Mouse (Mus musculus) kidney, embryonic 14.5 days (tissue): ENCODE results near the gene Ppbp. TPM values are rescaled to one million over a fixed set of nuclear protein-coding genes. Genes with fewer than 3 reads are reported as not detected.

Source experiments
- ATAC-seq: fragments of 200-750 bp; cut with Nextera tagmentation; 2 replicates; pipeline ENCODE4 v1.8.0; 2017; ENCODE audit warnings: moderate number of reproducible peaks, mild to moderate bottlenecking, moderate TSS enrichment, moderate library complexity; ENCODE audit not compliant: low FRiP score, low TSS enrichment
- H3K27ac ChIP-seq: fragments of 300-500 bp; sonication (generic); 2 replicates; pipeline ENCODE4 v1.5.1; 2014; ENCODE audit warnings: low read depth, mild to moderate bottlenecking, low read length, moderate library complexity, mixed read lengths
- H3K27me3 ChIP-seq: fragments of 300-500 bp; sonication (generic); 2 replicates; pipeline ENCODE4 v1.6.1; 2014; ENCODE audit warnings: mild to moderate bottlenecking, low read length; ENCODE audit not compliant: control insufficient read depth, insufficient read depth
- H3K36me3 ChIP-seq: fragments of 300-500 bp; sonication (generic); 2 replicates; pipeline ENCODE4 v1.6.1; 2014; ENCODE audit warnings: low read length, mixed read lengths; ENCODE audit not compliant: control insufficient read depth, insufficient read depth
- H3K4me1 ChIP-seq: fragments of 300-500 bp; sonication (generic); 2 replicates; pipeline ENCODE4 v1.6.1; 2014; ENCODE audit warnings: low read length, mixed read lengths; ENCODE audit not compliant: control insufficient read depth, insufficient read depth
- H3K4me2 ChIP-seq: fragments of 300-500 bp; sonication (generic); replicated peaks from 2 replicates; pipeline ENCODE4 v1.6.1; 2014; ENCODE audit warnings: low read depth, mild to moderate bottlenecking, low read length
- H3K4me3 ChIP-seq: fragments of 300-500 bp; sonication (generic); 2 replicates; pipeline ENCODE4 v1.5.1; 2014; ENCODE audit warnings: mild to moderate bottlenecking, low read length
- H3K9ac ChIP-seq: fragments of 300-500 bp; sonication (generic); 2 replicates; pipeline ENCODE4 v1.6.1; 2014; ENCODE audit warnings: low read depth, mild to moderate bottlenecking, low read length, moderate library complexity
- H3K9me3 ChIP-seq: fragments of 300-500 bp; sonication (generic); 2 replicates; pipeline ENCODE4 v1.6.1; 2016; ENCODE audit warnings: low read length; ENCODE audit not compliant: control insufficient read depth
- WGBS: fragments of 180-500 bp; shearing (Covaris S2); extraction: QIAGEN DNeasy Blood & Tissue Kit; methylation state at CpG from one replicate; pipeline ENCODE4 v1.1.7; 2014; 5-methylcytosine and 5-hydroxymethylcytosine counted together
- polyA plus RNA-seq: library from polyadenylated mRNA; unstranded; fragments of >200 nt; fragmentation: Nextera tagmentation; extraction: Ambion mirVana; gene quantifications from 2 replicates; pipeline ENCODE4 v1.2.1, GENCODE M21; 2014

Gene Ppbp
- polyA plus RNA-seq: 1.9 and 3.4 TPM in 2 replicates

DNA sequence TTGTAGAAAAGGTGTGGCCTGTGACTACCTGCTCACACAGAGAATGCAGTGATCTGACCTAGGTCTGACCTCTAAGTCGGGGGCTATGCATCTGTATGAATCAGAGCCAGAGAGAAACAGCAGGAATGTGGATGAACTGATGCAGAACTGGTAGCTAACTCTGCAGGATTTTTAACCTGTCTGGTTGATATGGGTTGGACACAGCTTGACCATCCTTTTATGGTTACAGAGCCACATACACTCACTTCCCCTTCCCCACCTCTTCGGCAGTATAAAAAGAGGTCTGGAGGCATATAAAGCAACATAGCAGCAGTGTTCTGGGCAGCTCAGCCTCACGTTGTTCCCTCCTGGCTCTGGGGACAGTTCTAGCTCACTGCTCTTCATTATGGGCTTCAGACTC is at the start of gene Ppbp:
Gene Ppbp, plus strand, starts transcription at position 301 of the 400 bp plus-strand sequence.
- no peaks in the 10 kb centered on the region for H3K36me3 ChIP-seq
- H3K27ac ChIP-seq: no peak within 1 kb of the TSS
- no peak for ATAC-seq
- H3K9me3 ChIP-seq: no peaks in the 10 kb centered on the region
- WGBS: 50% methylated on average over 3 of the region's 3 CpGs
- no peak within 1 kb of the TSS for H3K4me2 ChIP-seq
- H3K4me3 ChIP-seq: no peak within 1 kb of the TSS
- no peaks in the 10 kb centered on the region for H3K27me3 ChIP-seq
- no peaks in the 10 kb centered on the region for H3K4me1 ChIP-seq
- no peak within 1 kb of the TSS for H3K9ac ChIP-seq

DNA sequence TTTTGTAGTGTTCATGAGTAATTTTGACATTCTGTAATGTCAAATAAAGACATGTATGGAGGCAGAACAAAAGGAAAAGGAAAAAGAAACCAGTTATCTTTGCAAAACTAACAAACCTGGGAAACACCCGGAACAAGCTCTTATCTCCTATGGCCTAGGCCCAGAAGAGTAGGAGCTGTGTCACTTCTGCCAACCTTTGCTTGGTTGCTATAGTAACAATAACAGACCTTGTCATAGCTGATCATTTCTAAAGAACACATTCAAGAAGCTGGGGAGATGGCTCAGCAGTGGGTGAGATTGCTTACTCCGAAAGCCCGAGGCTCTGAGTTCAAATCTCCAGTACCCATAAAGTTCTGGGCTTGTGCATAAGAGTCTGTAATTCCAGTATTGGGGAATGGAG is 45.7 kb upstream of the Ppbp start:
- 94% methylated on average over 3 of the region's 3 CpGs for WGBS
- Histone ChIP-seq H3K27me3 (no peaks in the 10 kb centered on the region), H3K9ac (no peak overlapping the region), H3K4me1 (no peaks in the 10 kb centered on the region), H3K36me3 (no peaks in the 10 kb centered on the region), H3K4me3 (no peak overlapping the region), H3K4me2 (no peak overlapping the region), H3K27ac (no peak overlapping the region), H3K9me3 (no peaks in the 10 kb centered on the region)
- no peak for ATAC-seq

DNA sequence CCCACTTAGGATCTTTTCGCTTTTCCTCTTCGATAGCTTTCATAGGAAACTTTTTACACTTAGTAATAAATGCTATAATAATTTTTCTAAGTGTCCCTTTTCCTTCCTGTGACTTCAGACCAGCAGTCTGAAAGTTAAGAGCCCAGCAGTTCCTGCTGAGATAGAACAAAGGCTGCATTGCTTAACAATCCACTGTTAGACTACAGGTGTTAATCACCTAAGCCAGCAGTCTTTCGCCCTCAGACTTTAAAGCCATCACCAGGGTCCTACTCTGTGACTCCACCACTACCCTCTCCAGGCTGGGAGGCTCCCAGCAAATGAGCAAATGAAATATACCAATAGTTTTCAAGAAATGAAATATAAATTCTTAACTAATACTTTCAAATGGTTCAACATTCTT is 40.1 kb upstream of the Ppbp start:
- Histone ChIP-seq H3K4me2 (no peak overlapping the region), H3K4me1 (no peaks in the 10 kb centered on the region), H3K9ac (no peak overlapping the region), H3K27ac (no peak overlapping the region), H3K4me3 (no peak overlapping the region), H3K36me3 (no peaks in the 10 kb centered on the region), H3K27me3 (no peaks in the 10 kb centered on the region), H3K9me3 (no peaks in the 10 kb centered on the region)
- ATAC-seq: no peak
- 38% methylated on average over 3 of the region's 3 CpGs for WGBS

DNA sequence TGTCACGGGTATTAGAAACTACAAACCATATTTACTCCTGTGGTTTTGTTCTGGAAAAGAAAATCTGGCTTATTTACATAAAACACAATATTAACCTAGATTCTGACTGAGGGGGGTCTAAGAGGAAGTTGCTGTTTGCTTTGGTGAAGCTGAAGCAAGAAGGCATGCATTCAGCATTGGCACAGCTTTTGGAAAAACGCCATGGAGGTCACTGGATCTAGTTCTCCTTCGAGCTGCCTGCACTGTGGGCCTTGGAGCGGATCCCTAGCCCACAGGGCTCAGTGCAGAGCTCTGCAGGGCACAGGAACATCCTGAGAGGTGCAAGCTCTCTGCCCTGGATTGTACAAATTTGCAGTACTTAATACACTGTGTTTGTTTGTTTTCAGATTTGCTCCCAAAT is 36.8 kb upstream of the Ppbp start:
- Histone ChIP-seq H3K4me3 (no peak overlapping the region), H3K4me2 (no peak overlapping the region), H3K9me3 (no peaks in the 10 kb centered on the region), H3K27ac (no peak overlapping the region), H3K4me1 (no peaks in the 10 kb centered on the region), H3K27me3 (no peaks in the 10 kb centered on the region), H3K36me3 (no peaks in the 10 kb centered on the region), H3K9ac (no peak overlapping the region)
- WGBS: 68% methylated on average over 4 of the region's 4 CpGs
- no peak for ATAC-seq

DNA sequence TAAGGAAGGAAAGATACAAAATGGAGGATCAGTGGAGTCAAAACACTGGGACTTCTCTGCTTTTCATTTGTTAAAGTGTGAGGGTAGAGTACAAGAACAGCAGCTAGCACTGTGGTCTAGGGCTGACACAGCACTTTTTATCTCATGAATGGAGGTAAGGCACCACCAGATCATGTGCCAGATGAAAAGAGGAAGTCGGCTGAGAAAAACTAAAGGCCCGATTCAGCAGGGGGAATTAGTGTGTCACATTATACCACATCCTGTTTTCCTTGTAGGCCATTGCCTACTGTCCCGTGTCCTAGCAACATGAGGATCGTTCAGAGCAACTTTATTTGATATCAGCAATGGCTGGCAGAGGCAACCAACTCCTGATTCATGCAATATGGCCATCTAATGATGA is 26.3 kb upstream of the Ppbp start:
- Histone ChIP-seq H3K36me3 (no peaks in the 10 kb centered on the region), H3K9me3 (no peaks in the 10 kb centered on the region), H3K9ac (no peak overlapping the region), H3K4me2 (no peak overlapping the region), H3K4me1 (no peaks in the 10 kb centered on the region), H3K27ac (no peak overlapping the region), H3K27me3 (no peaks in the 10 kb centered on the region), H3K4me3 (no peak overlapping the region)
- 48% methylated on average over 4 of the region's 4 CpGs for WGBS
- ATAC-seq: no peak

DNA sequence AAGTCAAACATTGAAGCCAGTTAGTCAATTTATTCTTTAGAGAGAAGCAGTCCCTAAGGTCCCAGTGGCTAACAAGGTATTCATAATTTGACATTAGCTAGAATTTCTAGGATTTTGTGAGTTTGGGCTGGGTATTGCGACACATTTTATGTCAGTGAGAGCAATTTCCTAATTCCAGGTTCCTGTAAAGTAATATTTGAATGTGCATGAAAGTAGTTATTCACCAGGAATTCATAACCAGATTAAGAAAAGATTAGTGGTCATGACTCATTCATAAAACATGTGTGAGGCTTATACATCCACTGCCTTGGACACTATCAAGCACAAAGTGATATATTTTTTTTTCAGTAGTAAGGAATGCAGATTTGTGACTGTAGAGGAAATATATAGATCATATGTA is 14.4 kb upstream of the Ppbp start:
- no peak overlapping the region for H3K4me2 ChIP-seq
- WGBS: 92% methylated on average over 1 of the region's 1 CpGs
- H3K27me3 ChIP-seq: 0 out of 2 replicates have a peak, but pooled peaks cover 2% of the 10 kb centered on the region
- no peak overlapping the region for H3K4me3 ChIP-seq
- ATAC-seq: no peak
- no peak overlapping the region for H3K9ac ChIP-seq
- H3K4me1 ChIP-seq: 0 out of 2 replicates have a peak, but pooled peaks cover 3% of the 10 kb centered on the region
- no peaks in the 10 kb centered on the region for H3K9me3 ChIP-seq
- H3K27ac ChIP-seq: no peak overlapping the region
- no peaks in the 10 kb centered on the region for H3K36me3 ChIP-seq

DNA sequence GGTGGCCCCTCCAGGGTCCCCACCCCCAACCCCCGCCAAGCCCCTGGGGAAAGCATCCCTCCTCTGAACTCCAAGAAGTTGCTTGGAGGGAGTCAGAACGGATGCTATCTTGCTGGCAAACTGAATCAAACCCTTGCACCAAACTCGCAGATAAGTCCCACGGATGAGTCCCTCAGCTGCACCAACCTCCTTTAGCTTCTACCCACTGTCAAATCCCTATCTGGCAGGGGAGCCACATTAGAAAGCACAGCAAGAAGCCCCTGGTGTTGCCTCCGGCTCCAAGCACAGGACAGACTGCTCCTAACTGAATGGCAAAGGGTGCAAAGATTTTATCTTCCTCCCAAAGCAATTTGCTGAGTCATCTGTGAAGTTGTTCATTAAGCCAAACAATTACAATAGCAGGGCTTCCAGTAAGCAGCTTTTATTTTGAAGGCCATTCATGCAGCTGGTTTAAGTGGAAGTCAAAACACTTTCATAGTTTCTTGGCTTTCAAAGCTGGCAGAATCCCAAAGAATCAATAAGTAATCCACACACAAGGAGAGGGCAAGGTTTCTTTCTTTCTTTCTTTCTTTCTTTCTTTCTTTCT is 10.2 kb upstream of the Ppbp start:
- Histone ChIP-seq H3K4me3 (no peak overlapping the region), H3K4me1 (0 out of 2 replicates have a peak, but pooled peaks cover 3% of the 10 kb centered on the region), H3K4me2 (no peak overlapping the region), H3K27me3 (peaks cover 11% of the 10 kb centered on the region), H3K9ac (no peak overlapping the region), H3K27ac (no peak overlapping the region), H3K9me3 (no peaks in the 10 kb centered on the region), H3K36me3 (no peaks in the 10 kb centered on the region)
- no peak for ATAC-seq
- WGBS: 47% methylated on average over 5 of the region's 5 CpGs

DNA sequence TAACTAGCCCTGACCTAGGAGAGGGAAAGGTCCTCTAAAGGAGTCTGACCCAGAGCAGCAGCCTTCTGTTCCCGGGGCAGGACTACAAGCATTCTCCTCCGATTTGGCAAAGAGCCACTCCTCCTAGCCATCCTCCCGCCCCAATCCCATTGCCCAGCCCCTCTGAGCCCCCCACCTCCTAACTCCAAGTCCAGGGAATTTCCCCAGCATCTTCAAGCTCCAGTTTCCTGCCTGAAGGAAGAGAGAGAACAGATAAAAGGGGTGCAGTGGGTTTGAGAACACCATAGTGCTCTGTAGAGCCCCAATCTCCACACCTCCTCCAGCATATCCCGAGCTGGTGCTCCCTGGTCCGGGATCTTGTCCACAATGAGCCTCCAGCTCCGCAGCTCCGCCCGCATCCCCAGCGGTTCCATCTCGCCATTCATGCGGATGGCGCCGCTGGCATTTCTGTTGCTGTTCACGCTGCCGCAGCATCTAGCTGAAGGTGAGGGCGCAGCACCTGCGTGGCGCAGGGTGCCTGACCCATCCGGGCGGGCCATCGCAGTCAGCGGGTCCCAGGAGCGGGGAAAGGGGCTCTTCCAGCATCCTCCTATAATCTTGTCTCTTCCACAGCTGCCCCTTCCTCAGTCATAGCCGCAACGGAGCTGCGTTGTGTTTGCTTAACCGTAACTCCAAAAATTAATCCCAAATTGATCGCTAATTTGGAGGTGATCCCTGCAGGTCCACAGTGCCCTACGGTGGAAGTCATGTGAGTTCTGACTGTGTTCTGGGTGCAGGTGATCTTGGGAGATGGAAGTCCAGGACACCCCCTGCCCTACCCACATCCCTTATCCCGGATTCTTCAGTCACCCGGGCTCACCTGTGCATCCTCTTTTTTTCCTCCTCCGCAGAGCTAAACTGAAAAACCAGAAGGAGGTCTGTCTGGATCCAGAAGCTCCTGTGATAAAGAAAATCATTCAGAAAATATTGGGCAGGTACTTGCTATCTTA is 8.9 kb upstream of the Ppbp start, which contains the start of gene Cxcl5:
Gene Cxcl5, plus strand, starts transcription at position 284 of the 989 bp plus-strand sequence.
- no peak within 1 kb of the TSS for H3K27ac ChIP-seq
- no peaks in the 10 kb centered on the region for H3K9me3 ChIP-seq
- ATAC-seq: peak; percentile 69
- H3K27me3 ChIP-seq: peaks cover 11% of the 10 kb centered on the region
- H3K4me1 ChIP-seq: 0 out of 2 replicates have a peak, but pooled peaks cover 3% of the 10 kb centered on the region
- H3K9ac ChIP-seq: peak within 1 kb of the TSS; percentile 13; the same call in 1 of the 2 replicates
- H3K4me2 ChIP-seq: peak within 1 kb of the TSS; percentile 77
- 3% methylated on average over 32 of the region's 32 CpGs for WGBS
- peak within 1 kb of the TSS; percentile 35 for H3K4me3 ChIP-seq
- H3K36me3 ChIP-seq: no peaks in the 10 kb centered on the region

DNA sequence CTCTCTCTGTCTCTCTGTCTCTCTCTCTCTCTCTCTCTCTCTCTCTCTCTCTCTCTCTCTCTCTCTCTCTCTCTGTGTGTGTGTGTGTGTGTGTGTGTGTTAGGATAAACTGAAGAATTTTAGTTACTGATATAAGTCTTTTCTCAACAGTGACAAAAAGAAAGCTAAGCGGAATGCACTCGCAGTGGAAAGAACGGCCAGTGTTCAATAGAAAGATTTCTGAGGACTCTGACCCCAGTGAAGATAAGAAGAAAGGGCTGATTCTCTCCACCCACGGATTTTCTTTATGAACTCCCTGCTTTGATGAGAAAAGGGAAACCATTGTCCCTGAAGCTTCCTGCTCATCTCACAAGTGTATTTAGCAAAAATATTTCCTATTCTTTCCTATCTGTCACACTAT is 8.0 kb upstream of the Ppbp start:
- Histone ChIP-seq H3K9me3 (no peaks in the 10 kb centered on the region), H3K9ac (no peak overlapping the region), H3K4me1 (0 out of 2 replicates have a peak, but pooled peaks cover 3% of the 10 kb centered on the region), H3K4me3 (no peak overlapping the region), H3K27ac (no peak overlapping the region), H3K27me3 (peaks cover 11% of the 10 kb centered on the region), H3K36me3 (no peaks in the 10 kb centered on the region), H3K4me2 (no peak overlapping the region)
- ATAC-seq: no peak
- 61% methylated on average over 4 of the region's 4 CpGs for WGBS
